Mouse (Mus musculus) thymus, postnatal 14 days (tissue): ENCODE results near the gene Frrs1.

ENCODE experiments used
- DNase-seq: peaks from one replicate; pipeline ENCODE4 v3.0.0; 2021

Frrs1 gene

DNA sequence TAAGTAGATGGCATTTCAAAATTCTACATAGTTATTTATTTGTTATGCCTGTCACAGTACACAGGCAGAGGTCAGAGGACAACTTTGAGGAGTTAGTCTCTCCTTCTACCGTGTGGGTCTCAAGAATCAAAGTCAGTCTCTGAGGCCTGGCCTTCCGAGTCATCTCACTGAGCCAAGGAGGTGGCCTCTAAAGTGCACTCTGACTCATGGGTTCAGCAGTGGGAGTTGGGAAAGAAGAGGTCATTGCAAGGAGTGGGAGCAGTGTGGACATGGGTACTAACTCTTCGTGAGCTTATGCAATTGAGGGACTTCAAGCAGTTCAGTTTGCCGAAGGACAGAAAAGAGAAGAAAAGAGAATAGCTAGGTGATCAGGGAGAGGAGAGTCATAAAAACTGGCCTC lies 10.3 kb upstream of the Frrs1 start:
- no peak for DNase-seq

DNA sequence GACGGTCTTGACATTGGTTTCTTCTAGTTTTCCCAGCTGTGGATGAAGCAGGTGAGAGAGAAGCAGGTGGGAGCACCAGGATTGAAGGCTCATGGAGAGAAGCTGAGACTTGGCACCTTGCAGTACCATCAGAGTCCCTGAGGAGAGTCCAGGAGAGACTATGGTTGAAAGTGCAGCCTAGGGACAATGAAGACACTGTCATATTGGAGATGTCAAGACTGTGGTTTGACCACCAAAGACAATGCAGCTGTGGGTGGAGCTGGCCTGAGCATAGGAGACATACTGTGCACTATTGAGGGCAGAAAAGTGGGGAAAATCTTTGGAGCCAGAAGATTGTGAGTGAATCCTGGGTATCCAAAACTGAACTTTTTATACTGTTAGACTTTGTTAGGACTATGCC lies 8.9 kb upstream of the Frrs1 start:
- no peak for DNase-seq

DNA sequence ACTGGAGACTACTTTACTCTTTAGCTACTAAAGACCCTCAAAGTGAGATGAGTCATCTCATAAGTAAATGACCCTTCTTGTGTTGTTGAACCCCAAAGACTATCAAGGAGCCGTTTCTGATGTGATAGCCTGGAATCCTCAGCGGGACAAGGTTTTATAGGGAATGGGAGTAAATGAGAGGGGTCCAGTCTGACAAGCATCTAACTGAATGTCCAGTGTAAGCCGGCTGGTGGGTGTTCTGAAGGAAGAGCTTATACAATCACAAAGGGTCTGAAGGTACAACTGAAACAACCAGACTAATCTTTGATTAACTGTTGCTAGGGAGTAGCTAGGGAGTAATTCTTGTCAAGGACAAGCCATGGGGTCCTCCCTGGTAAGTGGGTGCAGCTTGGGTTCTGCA lies 6.8 kb upstream of the Frrs1 start:
- no peak for DNase-seq

DNA sequence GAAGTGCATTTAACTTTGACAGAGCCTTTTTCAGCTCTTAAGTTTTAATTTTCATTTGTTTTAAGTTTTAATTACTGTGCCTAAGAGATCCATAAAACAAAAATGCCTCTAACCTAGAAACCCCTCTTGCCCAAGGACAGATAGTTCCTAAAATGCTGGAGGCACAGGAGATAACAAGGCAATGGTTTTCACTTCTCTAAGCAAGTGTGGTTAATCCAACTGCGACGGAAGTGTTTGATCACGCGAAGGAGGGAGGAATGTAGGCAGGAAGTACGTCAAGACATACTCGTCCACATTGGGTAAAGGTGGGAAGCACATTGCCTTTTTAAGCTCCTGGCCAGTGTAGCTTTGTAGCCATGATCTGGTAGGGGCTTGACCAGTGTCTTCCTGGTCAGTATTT lies 1.7 kb upstream of the Frrs1 start:
- no peak for DNase-seq

DNA sequence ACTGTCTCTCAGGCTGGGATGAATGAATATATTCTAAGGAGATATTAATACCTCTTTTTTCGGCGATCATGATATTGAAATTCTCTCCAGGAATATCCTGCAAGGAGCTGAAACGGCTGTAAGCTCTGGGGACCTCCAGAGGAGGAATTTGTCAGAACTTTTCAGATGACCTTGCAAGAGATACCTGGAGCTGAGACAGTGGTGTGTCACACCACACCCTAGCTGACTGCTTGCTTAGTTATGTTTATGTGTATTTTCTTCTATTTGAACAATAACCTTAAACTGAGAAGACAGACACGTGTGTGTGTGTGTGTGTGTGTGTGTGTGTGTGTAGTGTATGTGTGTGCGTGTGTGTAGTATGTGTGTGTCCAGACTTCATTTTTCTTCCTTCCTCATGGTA lies 488 bp downstream of the Frrs1 start:
- no peak for DNase-seq

DNA sequence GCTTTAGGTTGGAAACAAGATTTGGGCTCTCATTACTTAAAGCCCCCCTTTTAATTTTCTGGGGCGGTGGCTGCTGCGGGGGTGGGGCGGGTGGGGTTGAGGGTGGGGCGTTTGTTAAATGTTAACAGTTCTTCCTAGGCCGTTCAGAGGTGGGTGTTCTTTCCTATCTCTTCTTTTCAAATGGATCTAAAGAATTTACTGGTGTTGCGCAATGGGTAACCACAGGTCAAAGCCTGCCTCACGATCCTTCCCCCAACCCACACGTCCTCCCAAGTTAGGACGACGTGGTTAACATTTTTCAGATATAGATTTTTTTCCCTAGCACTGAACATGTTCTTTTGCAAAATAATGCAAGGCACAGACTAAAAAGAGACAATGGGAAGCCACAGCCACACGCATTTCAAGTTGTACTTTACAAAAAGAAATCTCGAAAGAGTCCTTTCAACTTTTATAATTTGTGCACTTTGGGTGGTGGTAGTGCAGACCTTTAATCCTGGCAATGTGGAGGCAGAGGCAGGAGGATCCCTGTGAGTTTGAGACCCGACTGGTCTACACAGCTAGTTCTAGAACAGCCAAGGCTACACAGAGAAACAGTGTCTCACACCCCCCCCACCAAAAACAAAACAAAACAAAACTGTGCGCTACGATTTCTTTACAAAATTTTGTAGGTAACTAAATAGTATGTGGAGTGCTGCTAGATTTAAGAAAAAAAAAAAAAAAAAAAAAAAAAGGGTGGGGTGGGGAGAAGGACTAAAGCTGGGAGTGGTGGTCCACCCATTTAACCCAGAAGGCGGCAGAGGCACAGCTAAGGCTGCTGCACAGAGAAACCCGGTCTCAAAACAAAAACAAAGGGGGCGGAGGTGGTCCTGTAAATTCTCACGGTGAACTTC lies 1.3 kb downstream of the Frrs1 start:
- DNase-seq: no peak

DNA sequence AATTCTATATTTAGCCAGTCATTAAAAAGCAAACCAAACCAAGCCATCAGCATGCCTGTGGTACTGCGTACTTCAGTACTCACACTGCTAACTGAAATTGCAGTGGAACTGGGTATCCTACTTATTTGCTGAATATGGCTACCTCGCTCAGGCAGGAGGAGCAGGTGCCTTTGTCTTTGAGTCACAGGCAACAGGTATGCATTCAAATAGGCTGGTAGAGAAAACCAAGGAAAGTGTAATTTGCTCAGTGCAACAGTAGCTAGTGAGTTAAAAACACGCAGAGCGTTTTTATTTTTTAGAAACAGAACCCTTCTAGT lies 1.9 kb downstream of the Frrs1 start:
- DNase-seq: peak; percentile 10

DNA sequence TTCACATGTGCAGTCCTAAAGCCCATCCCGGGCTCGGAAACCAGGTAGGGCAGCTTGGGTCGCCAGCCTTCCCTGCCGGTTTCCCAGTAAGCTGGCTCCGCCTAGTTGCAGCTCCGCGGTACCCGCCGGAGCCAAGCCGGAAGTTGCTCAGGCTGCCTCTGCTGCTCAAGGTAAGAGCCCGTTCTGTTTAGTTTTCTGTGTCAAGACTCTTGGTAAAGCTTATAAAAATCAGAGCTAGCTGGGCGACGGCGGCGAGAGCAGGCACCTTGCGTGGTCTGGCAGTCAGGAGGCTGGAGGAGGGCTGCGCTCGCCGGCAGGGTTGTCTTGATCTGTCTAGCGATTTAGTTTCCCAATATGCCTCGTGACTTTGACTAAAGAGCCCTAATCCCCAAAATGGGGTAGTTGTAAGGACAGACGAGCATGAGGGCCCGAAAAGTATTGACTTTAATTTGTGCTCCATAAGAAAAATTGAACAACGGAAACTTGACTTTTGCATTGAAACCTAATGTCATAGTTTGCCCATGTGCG lies 2.3 kb downstream of the Frrs1 start:
- DNase-seq: peak; percentile 80

DNA sequence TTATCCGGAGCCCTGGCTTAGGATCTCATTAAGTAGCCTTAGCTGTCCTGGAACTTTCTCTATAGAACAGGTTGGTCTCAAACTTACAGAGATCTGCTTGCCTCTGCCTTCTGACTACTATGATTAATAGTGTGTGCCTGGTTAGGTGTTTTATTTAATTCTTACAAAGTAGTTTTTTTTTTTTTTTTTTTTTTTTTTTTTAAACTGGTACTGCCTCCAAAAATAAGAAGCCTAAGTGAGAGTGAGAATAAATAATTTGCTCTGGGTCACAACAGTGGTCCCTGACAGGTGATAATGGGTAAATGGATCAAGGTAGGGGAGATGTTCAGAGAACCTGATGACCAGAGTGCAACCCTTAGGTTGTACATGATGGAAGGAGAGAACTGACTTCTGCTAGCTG lies 3.4 kb downstream of the Frrs1 start:
- no peak for DNase-seq

DNA sequence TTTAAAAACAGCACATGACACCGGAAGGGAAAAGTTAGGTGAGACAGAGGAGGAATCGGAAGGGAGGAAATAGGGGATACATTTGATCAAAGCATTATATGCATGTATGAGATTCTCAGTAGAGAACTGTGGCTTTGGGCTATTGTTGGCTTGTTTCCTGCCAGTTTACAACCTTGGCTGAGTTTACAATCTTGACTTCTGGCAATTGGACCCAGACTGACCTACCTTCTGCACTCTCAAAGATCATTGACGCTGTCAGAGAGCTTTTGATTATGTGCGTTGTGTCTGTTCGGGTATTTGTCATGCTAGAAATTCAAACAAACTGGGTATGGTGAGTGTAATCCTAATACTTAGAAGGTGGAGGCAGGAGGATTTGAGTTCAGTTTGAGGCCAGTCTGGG lies 5.2 kb downstream of the Frrs1 start:
- no peak for DNase-seq

DNA sequence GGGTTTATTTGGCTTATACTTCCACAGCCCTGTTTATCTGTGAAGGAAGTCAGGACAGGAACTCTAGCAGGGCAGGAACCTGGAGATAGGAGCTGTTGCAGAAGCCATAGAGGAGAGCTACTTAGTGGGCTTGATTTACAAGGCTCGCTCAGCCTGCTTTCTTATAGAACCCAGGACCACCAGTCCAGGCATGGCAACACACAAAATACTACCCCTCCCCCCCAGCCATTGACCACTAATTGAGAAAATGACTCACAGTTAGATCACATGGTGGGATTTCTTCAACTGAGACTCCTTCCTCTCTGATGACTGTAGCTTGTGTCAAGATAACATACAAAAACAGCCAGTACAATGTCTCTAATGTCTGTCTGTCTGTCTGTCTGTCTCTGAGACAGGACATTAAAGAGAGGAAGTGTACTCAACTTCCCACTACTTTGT lies 6.0 kb downstream of the Frrs1 start:
- no peak for DNase-seq

DNA sequence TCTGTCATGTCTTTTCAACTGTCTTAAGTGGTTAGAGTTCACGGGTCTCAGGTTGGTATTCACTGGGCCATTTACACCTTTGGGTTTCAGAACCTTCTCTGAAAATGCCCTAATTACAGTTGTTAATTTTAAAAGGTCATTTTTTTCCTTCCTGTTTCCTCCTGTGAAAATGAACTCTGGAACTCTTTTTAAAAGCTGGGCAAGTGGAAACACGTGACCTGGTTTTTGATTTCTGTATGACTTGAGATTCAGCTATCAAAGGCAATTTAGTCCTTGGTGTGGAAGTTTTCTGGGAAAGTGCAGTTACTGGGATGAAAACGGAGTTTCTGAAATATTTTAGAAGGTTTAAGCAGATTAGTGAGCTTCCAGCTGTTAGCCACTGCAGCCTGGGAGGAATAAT lies 11.1 kb downstream of the Frrs1 start:
- no peak for DNase-seq

DNA sequence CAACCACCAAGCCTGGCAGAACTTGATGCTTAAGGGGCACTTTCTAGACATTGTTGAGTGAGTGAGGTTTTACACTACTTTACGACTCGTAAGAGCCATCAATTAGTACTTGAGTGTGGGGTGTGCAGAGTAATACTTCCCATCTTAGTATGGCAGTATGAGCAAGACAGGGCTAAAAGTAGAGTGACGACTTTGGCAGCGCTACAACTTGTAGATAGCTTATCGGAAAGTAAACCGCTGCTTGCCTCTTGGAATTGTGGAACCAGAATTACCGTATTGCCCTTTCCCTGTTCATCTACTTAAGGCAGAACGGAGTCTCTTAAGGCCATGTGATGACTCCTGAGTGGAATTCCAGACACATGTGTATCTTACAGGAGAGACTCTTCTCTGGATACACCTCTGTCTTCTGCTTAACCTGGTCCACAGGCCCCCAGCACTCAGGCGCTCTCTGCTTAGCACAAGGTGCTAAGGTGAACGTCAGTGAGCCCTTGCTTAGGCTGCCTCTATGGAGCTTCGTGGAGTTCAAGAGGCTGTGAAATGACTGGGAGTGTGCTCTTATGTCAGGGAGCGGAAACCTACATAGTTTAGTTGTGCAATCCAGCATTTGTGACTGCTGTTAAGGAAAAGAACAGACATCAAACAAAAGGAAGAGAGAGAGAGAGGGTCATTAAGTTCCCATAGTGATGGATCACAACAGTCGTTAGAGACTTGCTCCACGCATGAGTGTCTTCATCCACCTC lies 23.1 kb downstream of the Frrs1 start:
- DNase-seq: no peak

DNA sequence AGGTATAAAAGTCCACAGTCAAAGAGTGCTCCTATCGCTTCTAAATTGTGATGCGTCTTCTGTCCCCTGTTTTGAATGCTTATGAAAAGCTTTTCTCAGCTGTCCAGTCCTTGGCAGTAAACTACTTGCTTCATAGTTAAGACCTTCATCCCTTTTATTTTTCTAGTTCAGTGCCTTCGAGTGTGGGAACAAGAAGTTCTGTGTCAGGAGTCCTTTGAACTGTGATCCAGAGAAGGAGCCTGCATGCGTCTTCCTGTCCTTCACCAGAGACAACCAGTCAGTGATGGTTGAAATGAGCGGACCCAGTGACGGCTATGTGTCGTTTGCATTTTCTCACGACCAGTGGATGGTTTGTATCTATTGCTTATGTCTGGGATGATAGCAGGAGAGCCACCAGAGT lies 25.7 kb downstream of the Frrs1 start:
- no peak for DNase-seq

DNA sequence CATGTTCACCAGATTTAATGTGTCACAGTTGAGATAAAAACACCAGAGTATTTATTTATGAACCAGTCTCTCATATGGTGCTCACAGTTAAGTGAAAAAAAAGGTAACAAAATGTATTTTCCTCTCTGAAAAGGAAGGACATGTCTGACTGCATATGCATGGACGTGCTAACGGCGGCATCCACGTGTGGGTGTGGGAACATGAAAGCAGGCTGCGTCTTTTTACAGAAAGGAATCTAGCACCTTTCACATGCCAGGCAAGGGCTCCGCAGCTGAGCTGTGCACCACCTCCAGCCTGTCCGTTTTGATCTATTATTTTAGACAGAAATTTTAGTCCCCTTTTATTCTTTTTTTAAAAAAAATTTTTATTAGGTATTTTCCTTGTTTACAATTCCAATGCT lies 30.1 kb downstream of the Frrs1 start:
- no peak for DNase-seq

DNA sequence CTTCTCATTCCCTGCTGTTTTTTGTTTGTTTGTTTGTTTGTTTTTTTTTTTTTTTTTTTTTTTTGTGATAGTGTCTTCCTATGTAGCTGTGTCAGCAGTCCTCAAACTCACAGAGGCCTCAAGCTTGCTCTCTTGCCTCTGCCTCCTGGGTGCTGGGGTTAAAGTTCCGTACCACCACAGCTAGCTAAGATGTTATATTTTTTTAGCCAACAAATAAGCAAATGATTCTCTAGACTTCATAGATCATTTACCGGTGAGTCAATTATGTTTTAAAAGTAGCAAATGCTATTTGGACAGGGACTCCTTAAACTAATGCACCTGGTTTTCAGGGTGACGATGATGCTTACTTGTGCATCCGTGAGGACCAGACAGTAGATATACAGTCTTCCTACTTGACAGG lies 31.3 kb downstream of the Frrs1 start:
- no peak for DNase-seq

DNA sequence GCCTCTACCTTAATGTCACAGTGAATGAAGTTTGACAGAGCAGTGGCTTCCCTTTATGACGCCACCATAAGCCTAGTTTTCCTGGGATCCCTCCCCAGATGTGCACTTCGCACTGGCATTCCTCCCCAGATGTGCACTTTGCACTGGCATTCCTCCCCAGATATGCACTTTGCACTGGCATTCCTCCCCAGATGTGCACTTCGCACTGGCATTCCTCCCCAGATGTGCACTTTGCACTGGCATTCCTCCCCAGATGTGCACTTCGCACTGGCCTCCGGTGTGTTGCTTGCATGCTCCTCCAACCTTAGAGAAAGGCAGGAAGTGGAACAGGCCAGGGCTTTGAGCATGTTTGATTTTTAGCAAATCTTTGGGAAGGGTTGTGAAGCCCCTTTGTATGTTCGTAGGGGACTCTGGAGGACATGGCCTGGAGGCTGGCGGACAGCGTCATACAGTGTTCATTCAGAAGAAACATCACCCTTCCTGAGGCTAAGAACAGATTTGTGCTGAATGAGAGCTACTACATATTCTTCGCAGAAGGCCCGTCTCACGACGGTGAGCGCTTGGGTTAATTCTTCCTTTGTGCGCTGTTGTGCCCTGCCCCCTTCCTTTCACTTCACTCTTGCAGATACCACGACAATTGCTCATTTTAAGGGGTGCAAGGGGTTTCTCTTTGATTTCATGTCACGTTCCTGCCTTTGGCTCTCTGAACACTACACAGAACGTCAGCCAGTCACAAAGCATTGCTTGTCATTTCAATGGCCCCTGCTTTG lies 32.4 kb downstream of the Frrs1 start:
- no peak for DNase-seq

DNA sequence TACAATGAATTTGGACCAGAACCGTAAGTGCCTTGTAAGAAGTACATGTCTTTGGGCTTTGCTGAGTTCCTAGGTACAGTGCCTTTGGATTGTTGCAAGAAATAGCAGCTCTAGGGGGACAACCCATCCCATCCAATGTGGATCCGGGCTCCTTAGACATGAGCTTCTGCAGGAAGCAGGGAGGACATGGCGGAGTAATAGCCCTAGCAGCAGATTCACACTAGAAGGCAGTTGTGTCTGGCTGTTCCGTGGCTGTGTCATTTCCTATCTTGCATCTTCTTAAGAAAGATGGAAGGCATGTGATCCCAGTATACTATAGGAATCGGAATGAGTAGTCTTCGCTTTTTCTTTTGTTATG lies 32.9 kb downstream of the Frrs1 start:
- DNase-seq: no peak

DNA sequence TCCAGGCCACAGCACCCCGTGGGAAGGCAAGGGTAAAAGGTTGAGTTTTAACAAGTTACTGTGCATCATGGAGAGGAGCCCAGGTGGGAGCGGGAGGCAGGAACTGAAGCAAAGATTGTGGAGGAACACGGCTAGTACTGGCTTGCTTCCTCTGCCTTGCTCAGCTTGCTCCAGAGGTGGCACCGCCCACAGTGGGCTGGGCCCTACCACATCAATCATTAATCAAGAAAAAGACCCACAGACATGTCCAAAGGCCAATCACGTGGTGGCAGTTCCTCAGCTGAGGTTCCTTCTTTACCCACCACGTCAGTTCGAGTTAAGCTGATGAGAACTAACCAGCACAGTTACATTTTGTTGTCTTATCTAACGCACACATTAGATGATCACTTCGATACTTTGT lies 33.6 kb downstream of the Frrs1 start:
- no peak for DNase-seq

DNA sequence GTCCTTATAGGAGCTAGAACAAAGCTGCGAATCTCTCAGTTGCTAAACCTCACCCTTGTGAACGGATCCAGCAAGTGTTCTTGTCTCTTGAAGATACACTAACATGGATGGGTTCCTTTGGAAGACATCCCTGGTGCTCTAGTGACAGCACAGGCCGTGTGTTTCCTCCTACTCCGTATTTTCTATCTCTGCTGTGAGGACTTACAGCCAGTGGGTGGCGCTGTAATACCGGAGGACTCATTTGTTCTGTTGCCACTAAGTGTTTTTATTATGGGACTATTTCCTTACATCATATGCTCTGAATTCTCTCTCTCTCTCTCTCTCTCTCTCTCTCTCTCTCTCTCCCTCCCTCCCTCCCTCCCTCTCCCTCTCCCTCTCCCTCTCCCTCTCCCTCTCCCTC lies 44.9 kb downstream of the Frrs1 start:
- peak; percentile 6 for DNase-seq

DNA sequence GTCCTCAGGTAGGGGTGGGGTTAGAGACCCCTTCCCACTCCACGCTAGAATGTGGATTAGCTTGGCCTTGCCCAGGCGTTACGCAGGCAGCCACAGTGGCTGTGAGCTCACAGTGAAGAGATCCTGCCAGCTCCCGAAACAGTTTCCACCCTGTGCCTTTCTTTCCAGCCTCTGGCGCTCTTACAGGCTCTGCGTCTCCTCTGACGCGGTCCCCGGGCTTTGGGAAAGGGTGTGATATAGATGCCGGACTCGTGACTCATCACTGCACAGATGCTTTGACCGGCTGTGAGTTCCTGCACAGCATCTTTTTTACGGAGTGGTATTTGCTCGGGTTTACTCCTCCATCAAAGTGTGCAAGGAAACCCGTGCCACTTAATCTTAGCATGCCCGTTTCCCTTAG lies 46.6 kb downstream of the Frrs1 start:
- DNase-seq: no peak

DNA sequence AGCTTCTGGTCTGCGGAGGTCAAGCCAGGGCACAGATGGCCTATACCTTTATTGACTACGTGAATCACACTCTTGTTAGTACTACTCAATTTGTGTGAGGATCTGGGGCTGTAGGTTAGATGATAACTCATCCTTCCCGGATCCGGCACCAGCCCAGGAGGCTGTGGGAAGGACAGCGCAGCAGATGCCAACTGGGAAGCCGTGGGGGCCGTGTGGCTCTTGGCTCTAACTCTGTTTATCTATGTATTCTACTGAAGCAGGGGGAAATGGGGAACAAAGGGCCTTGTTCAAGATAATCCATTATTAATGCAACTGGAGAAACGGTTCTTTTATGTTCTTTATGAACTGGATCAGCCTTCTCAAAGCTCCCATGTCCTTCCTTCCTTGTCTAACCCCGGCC lies 47.3 kb downstream of the Frrs1 start:
- no peak for DNase-seq

DNA sequence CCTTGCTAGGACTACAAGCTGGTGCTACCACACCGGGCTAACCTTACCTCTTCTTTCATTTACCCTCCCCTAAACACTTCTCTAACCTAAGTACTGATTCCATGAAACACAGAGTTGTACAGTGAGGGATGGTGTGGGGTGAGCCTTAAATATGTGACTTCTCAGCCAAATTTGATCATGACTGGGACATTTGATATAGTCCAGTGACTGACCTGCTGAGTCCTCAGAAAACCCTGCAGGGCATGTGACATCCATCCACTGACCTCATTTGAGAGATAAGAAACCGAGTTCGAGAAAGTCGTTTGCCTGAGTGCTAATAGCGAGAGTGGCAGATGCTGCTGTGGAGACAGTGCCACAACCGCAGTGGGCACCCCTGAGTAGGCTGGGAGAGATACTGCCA lies 55.1 kb downstream of the Frrs1 start:
- DNase-seq: no peak

DNA sequence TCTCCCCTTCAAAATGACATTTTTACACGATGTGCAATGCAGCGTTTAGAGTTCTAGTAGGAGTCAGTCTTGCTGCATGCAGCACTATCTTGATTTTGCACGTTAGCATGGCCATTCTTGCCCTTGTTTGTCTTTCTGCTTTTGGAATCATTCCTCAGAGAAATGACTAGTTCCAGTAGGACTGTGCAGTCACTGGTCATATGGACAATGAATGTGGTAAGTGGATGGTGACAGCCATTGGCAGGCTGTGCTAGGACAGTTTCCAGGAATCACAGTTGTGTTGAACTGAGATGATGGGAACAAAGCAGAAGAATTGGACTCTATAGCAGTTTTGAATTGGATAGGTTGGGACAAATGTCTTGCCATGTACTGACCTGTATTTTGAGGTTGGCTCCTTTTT lies 55.7 kb downstream of the Frrs1 start:
- DNase-seq: no peak
